Mouse (Mus musculus) liver, postnatal 0 days (tissue): ENCODE measurements around the gene Arpc4. TPM values are rescaled to one million over a fixed set of nuclear protein-coding genes. Genes with fewer than 3 reads are reported as not detected.

Experiments used
- ATAC-seq: fragments of 200-750 bp; cut with Nextera tagmentation; 2 replicates; pipeline ENCODE4 v1.8.0; 2017; ENCODE audit warnings: mild to moderate bottlenecking, moderate library complexity
- DNase-seq: peaks from one replicate; pipeline ENCODE4 v3.0.0-alpha.2; 2016
- H3K27ac ChIP-seq: fragments of 300-500 bp; sonication (generic); 2 replicates; pipeline ENCODE4 v1.5.1; 2014; ENCODE audit warnings: antibody characterized with exemption, moderate library complexity, mild to moderate bottlenecking, low read depth
- H3K27me3 ChIP-seq: fragments of 300-500 bp; sonication (generic); 2 replicates; pipeline ENCODE4 v1.6.1; 2014; ENCODE audit warnings: low read length, control low read depth, mixed read lengths; ENCODE audit not compliant: insufficient read depth
- H3K36me3 ChIP-seq: fragments of 300-500 bp; sonication (generic); replicated peaks from 2 replicates; pipeline ENCODE4 v1.6.1; 2014; ENCODE audit warnings: mild to moderate bottlenecking, control low read depth, low read length, moderate library complexity, mixed read lengths; ENCODE audit not compliant: insufficient read depth
- H3K4me1 ChIP-seq: fragments of 300-500 bp; sonication (generic); 2 replicates; pipeline ENCODE4 v1.6.1; 2014; ENCODE audit warnings: antibody characterized with exemption, mild to moderate bottlenecking, control low read depth; ENCODE audit not compliant: insufficient read depth
- H3K4me2 ChIP-seq: fragments of 300-500 bp; sonication (generic); 2 replicates; pipeline ENCODE4 v1.6.1; 2014; ENCODE audit warnings: low read depth, mild to moderate bottlenecking, low read length, moderate library complexity, mixed read lengths
- H3K4me3 ChIP-seq: fragments of 300-500 bp; sonication (generic); 2 replicates; pipeline ENCODE4 v1.5.1; 2014; ENCODE audit warnings: low read depth, low read length
- H3K9ac ChIP-seq: fragments of 300-500 bp; sonication (generic); replicated peaks from 2 replicates; pipeline ENCODE4 v1.6.1; 2014; ENCODE audit warnings: mild to moderate bottlenecking, moderate library complexity
- H3K9me3 ChIP-seq: fragments of 300-500 bp; sonication (generic); 2 replicates; pipeline ENCODE4 v1.6.1; 2016; ENCODE audit warnings: mild to moderate bottlenecking, control low read depth, low read length, mixed read lengths
- CTCF ChIP-seq: sonication (generic); IDR thresholded peaks from 2 replicates; pipeline ENCODE4 v1.5.1; 2016; ENCODE audit warnings: antibody characterized with exemption, low read depth
- EP300 ChIP-seq: IDR thresholded peaks from 2 replicates; pipeline ENCODE4 v1.6.1; 2016; ENCODE audit warnings: antibody characterized with exemption, low read depth, mild to moderate bottlenecking
- WGBS: fragments of 180-500 bp; shearing (Covaris S2); extraction: QIAGEN DNeasy Blood & Tissue Kit; methylation state at CpG from one replicate; pipeline ENCODE4 v1.1.7; 2014; ENCODE audit not compliant: insufficient replicate concordance; 5-methylcytosine and 5-hydroxymethylcytosine counted together
- polyA plus RNA-seq: library from polyadenylated mRNA; unstranded; fragments of >200 nt; fragmentation: Nextera tagmentation; extraction: Ambion mirVana; gene quantifications from 2 replicates; pipeline ENCODE4 v1.2.1, GENCODE M21; 2015

The Arpc4 gene
- polyA plus RNA-seq, 1 experiment from 2014 or later = 198 TPM

DNA sequence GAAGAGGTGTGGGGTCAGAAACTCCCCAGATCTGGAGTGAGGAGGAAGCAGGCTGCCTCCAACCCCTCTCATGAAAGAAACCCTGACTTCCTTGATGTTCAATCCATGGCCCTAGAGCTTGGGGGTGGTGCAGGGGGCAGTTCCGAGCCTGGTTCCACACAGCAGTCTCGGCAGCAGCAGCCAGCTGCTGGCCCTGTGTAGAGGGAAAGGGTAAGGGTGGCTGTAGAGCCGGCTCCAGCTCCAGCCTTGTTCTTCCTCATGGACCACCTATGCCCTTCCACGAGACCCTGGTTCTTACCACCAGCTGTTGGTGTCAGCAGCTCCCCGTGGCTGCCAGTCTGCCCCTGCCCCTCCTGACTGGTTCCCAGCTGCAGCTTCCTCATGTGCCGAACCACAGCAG is 43.7 kb upstream of the Arpc4 start:
- Histone ChIP-seq H3K27me3 (no peaks in the 10 kb centered on the region), H3K36me3 (peaks cover 27% of the 10 kb centered on the region), H3K27ac (no peak overlapping the region), H3K4me2 (no peak overlapping the region), H3K4me3 (no peak overlapping the region), H3K4me1 (peaks cover 5% of the 10 kb centered on the region; the same call in 1 of the 2 replicates), H3K9ac (no peak overlapping the region), H3K9me3 (no peaks in the 10 kb centered on the region)
- peak; percentile 9 for DNase-seq
- 62% methylated on average over 6 of the region's 6 CpGs for WGBS
- ATAC-seq = no peak
- no peak for TF ChIP-seq CTCF
- TF ChIP-seq EP300 = no peak

DNA sequence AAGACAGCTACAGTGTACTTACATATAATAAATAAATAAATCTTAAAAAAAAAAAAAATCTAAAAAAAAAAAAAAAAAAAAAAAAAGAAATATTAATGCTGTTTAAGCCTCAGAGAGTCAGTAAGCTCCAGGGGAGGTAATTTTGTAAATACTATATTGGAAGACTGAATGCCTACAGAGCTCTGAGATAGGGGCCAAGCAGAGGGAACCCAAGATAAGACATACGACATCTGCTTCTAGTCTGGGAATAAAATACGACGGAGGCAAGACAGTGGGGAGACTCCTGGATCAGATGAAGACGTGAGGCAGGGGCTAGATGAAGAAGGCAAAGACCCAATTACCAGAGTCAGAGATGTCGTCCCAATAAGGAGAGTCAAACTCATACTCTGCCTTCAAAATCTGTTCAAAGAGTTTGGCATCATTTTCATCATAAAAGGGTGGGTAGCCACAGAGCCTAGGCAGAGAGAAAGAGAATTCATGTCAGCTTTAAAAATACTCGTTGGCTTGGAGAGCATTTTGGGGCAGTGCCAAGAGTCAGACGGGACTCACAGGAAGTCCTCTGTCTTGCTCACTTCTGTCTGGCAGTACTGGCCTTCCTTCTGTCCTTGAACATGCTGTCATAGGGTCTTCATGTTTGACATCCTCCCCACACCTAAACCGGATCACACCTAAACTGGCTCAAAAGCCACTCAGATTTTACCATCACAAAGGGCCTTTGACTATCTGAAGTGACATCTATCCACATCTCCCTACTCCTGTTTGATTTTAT is 40.9 kb upstream of the Arpc4 start:
- H3K4me1 ChIP-seq = peaks cover 9% of the 10 kb centered on the region; the same call in 1 of the 2 replicates
- no peak overlapping the region for H3K27ac ChIP-seq
- H3K4me2 ChIP-seq = no peak overlapping the region
- H3K9me3 ChIP-seq = no peaks in the 10 kb centered on the region
- H3K27me3 ChIP-seq = no peaks in the 10 kb centered on the region
- ATAC-seq (no peak), DNase-seq (no peak)
- no peak overlapping the region for H3K4me3 ChIP-seq
- H3K36me3 ChIP-seq = peaks cover 31% of the 10 kb centered on the region
- H3K9ac ChIP-seq = no peak overlapping the region
- TF ChIP-seq CTCF (no peak), EP300 (no peak)
- WGBS = 47% methylated on average over 8 of the region's 8 CpGs

DNA sequence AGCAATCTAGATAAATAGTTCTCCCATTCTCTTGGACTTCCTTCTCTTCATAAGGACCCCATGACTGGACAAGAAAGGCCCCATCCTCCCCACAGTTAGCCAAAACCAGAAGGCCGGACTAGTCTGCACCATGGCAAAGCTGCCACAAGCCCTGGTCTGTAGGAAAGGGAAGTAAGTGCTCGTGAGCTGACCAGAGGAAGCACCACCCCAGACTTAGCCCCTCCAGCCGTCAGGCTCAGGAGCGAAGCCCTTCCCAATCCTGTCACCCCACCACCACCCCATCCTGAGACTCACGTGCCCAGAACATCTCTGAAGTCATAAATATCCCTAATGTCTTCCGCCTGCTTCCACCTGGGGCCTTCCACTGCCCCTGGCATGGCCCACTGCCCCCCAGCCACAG is 36.3 kb upstream of the Arpc4 start:
- TF ChIP-seq CTCF (no peak), EP300 (no peak)
- Histone ChIP-seq H3K27me3 (no peaks in the 10 kb centered on the region), H3K36me3 (0 out of 2 replicates have a peak, but pooled peaks cover 5% of the 10 kb centered on the region), H3K9ac (no peak overlapping the region), H3K9me3 (no peaks in the 10 kb centered on the region), H3K27ac (no peak overlapping the region), H3K4me2 (peak overlapping the region; percentile 34), H3K4me1 (peaks cover 25% of the 10 kb centered on the region), H3K4me3 (no peak overlapping the region)
- DNase-seq (no peak), ATAC-seq (no peak)
- 52% methylated on average over 6 of the region's 6 CpGs for WGBS

DNA sequence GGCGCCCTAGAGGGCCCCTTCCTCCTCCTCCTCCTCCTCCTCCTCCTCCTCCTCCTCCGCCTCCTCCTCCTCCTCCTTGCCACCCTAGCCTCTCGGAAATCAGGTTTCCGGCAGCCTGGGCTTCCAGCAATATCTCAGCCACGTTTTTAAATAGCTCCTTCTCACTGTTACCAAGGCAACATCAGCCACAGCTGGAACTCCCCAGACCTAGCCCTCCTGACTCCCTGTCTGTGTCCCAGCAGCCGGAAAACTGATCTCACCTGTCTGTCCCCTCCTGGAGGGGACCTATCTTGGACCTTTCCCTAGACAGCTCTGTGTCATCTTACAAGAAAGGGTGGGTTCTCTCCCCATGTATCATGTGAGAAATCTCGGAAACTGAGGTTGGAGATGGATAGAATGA is 35.6 kb upstream of the Arpc4 start:
- no peak for ATAC-seq
- 0 out of 2 replicates have a peak, but pooled peaks cover 5% of the 10 kb centered on the region for H3K36me3 ChIP-seq
- H3K4me2 ChIP-seq = peak overlapping the region; percentile 34; the same call in 1 of the 2 replicates
- H3K9ac ChIP-seq = no peak overlapping the region
- WGBS = 60% methylated on average over 5 of the region's 7 CpGs
- peaks cover 21% of the 10 kb centered on the region for H3K4me1 ChIP-seq
- no peaks in the 10 kb centered on the region for H3K9me3 ChIP-seq
- no peaks in the 10 kb centered on the region for H3K27me3 ChIP-seq
- no peak overlapping the region for H3K4me3 ChIP-seq
- DNase-seq = no peak
- TF ChIP-seq CTCF (no peak), EP300 (no peak)
- no peak overlapping the region for H3K27ac ChIP-seq

DNA sequence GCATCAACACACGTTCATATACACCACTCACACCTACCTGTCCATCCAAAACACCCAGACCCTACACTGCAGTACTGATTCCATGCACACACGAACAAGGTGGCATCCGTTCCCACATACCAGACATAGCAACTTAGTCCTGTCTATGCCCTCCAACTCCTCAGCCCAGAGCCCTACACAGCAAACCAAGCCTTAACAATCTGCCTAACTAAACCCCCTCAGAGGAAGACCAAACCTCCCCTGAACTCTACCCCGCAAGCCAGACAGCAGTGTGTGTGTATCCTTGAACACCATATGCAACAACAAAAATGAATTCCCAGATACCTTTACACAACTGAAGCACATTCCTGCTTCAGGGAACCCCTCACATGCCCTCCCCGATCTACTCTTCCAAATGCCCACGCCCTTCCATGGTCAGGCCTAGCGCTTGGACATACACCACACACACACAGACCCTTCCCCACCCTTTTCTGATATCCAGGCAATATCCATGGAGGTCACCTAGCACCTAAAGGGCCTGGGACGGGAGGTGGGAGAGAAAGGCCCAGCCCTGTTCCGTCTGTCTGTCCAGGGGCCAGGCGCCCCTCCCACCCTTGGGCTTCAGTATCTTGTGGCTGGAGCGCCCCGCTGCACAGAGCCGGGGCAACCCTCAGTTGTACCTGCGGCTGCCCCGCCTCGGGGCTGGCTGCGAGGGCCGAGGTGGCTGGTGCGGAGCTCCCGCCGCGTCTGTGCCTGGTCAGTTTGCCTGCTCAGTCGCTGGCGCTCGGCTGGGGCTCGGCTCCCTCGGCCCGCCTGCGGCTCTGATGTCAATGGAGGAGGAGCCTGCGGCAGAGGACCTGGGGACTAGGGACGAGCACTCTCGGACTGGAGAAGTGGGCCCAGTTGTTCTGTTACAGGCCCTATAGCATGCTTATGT is 34.5 kb upstream of the Arpc4 start, which contains the start of gene Camk1:
Gene Camk1, minus strand, starts transcription at position 808 of the 916 bp plus-strand sequence.
- DNase-seq (peak; percentile 75), ATAC-seq (peak; percentile 80)
- Histone ChIP-seq H3K9ac (peak within 1 kb of the TSS; percentile 78), H3K4me1 (peaks cover 20% of the 10 kb centered on the region), H3K27ac (peak within 1 kb of the TSS; percentile 42; the same call in 1 of the 2 replicates), H3K27me3 (no peaks in the 10 kb centered on the region), H3K36me3 (0 out of 2 replicates have a peak, but pooled peaks cover 5% of the 10 kb centered on the region), H3K4me2 (peak within 1 kb of the TSS; percentile 83), H3K4me3 (peak within 1 kb of the TSS; percentile 61), H3K9me3 (no peaks in the 10 kb centered on the region)
- TF ChIP-seq EP300 (no peak), CTCF (no peak)
- 14% methylated on average over 32 of the region's 32 CpGs for WGBS

DNA sequence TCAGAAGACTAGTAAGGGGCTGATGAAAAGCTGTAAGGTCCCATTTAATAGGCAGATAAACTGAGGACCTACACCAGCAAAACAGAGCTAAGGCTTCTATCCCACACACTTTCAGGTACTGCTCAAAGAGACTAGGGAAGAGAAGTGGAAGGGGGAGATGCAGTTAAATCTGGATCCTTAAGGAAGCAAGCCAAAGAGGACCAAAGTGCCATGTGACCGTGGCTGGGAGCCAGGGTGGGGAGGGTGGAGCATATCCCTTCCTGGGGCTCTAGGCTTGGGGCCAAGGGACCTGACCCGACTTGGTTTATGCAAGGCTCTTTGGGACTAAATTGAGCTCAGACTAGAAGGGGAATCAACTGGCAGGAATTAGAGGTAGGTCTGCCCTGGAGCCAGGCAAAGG is 33.6 kb upstream of the Arpc4 start:
- WGBS = 28% methylated on average over 2 of the region's 2 CpGs

More for the DNA sequence above, 33.6 kb upstream of the Arpc4 start:
- Histone ChIP-seq H3K36me3 (0 out of 2 replicates have a peak, but pooled peaks cover 5% of the 10 kb centered on the region), H3K4me2 (peak overlapping the region; percentile 83), H3K9ac (0 out of 2 replicates have a peak overlapping the region, but pooled peaks have one; percentile 78), H3K9me3 (no peaks in the 10 kb centered on the region), H3K4me1 (peaks cover 20% of the 10 kb centered on the region), H3K27ac (peak overlapping the region; percentile 29; the same call in 1 of the 2 replicates), H3K4me3 (no peak overlapping the region), H3K27me3 (no peaks in the 10 kb centered on the region)
- ATAC-seq = peak; percentile 29
- DNase-seq = peak; percentile 64
- TF ChIP-seq EP300 = no peak
- TF ChIP-seq CTCF = no peak
